Mouse (Mus musculus) layer of hippocampus, adult 9-11 months (tissue): ENCODE data around the gene Gatm.

Experiments
- DNase-seq: peaks from one replicate; pipeline ENCODE4 v3.0.0; 2022

Gene Gatm

DNA sequence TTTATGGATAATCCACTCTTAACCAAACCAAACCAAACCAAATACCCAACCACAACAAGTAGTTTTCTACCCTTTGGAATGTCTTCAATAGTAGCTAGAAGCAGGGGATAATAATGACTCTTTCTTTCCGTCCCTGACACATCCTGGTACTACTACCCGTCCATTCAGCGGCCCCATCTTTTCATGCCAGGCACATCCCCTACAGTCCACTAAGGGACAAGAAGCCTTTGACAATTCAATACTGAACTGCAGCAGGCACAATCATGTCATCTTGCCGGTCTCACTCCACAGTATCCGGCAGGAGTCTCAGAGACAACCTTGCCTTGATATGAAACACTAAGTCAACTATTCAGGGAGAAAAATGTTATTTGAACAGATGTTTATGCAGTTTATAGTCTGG, 5.3 kb downstream of the Gatm start:
- peak; percentile 79 for DNase-seq

DNA sequence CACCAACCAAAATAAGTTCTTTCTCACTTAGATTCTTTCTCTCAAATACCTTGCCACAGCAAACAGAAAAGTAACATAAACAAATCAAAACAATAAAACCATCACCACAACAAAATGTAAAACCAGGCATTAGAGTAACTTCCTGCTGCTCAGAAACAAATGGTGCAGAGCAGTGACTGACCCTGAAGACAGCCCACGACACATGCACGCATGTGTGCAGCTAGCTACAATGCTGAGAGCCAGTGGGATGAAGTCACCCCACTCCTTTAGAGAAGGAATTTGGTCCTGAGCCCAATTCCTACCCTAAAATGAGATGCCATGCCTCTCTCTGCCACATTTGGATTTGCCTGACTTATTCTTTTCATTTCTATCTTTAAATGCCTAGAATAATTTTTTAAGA, 9.7 kb downstream of the Gatm start:
- no peak for DNase-seq

DNA sequence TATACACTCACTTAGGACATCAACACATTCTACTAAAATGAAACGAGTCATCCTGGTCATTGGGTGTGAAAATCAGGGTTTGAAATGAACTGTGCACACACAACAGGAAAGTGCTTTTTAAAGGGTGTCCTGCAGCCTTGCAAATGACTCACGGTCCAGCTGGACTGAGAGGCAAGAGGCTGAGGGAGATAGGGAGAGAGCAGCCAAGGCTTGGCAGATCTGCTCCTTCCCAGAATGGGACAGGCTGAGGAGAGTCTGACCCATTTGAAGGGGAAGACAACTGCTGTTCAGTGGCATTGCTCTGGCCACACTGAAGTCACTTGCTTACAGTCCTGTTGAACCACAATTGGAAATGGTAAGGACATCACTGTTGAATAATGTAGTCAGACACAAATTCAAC, 11.4 kb downstream of the Gatm start:
- DNase-seq, result no peak

DNA sequence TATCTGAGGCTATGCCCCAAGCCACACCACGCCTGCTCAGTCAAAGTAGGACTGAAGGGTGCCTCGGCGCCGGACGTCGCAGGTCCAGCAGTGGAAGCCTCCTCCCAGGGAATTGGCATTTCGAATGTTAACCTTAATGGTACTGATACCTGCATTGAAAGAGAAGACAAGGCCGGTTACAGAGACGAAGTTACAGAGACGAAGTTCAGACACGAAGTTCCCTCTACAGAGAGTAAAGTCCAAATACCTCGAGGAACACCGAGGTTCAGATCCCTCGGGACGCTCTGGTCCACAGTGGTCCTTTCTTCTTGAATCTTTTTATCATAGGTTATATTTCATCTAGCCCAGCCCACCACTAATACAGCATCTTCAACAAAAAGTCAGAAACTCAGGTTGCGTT, 15.6 kb downstream of the Gatm start:
- DNase-seq, result no peak

DNA sequence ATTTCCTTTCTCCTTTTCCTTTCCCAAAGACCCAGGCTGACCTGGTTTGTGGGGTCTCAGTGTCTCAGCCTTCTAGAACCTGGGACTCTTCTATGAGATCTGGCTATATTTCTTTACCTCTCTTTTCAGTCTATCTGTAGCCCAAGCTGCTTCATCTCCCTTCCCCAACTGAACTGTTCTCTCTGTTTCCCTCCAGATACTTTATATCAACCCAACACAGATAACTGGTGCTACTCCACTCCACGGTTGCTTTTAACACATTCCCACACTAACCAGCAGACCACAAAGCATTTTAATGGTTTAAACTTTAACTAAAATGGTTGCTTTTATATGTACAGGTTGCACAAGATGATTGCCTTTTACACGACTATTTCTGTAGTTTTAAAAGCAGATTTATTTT, 19.9 kb downstream of the Gatm start:
- no peak for DNase-seq

DNA sequence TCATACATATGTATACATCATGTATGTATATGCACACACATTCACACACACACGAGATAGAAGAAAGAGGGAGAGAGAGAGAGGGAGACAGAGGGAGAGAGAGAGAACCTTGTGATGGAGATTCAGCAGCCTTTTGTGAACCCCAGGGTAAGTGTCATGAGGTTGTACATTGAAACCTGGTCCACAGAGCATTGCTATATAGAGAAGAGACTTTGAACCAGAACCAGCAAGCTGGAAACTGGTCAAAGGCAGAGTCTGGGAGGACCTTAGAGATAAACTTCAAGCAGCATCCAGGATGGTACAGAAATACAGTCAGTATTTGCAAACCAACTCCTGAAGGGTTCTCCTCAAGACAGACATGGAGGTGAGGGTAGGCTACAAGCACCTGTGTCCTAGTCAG, 20.8 kb downstream of the Gatm start:
- no peak for DNase-seq

DNA sequence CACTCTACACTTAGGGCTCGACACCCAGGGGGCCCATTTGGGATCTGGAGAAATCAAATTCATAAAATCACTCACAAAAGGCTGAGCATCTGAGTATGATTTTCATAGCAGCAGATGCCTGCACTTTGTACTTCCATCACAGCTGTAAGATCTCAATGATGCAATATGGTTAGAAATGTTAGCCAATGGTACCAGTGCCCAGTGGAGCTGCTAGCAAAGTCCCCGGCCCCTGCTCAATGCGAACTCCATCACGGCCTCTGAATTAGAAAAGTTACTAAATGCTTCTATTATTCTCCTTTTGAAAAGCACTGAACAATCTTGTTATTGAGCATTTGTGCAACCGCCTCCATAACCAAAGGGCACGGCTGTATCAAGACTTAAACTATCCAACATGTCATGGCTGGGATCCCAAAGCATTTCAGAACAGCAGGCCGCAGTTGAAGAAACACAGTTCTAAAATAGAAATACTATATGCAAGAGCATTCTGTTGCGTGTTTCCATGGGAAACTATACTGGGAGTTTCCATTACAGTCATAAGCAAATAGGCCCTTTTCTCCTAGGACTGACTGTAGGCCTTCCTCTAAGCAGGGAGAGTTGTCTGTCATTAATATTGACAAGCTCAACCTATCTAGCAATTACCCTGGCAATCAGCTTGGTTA, 23.1 kb downstream of the Gatm start:
- DNase-seq, result peak; percentile 47

DNA sequence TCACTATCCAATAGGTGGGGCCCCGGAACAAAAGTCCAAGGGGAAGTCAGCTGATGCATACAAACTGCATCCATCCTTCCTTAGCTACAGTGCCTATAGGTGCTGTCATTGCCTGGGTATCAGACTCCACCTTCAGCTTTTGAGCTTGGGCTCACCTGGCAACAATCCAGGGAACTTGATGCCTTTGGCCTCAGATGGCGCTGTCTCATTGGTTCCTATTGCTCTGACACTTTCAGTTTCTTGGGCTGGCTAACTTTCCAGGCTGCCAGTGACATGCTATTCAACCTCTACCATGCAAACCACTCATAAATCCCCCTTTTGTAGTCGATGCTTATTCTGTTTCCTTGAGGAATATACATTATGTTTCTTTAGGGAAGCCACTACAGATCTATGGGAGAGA, 24.8 kb downstream of the Gatm start:
- no peak for DNase-seq

DNA sequence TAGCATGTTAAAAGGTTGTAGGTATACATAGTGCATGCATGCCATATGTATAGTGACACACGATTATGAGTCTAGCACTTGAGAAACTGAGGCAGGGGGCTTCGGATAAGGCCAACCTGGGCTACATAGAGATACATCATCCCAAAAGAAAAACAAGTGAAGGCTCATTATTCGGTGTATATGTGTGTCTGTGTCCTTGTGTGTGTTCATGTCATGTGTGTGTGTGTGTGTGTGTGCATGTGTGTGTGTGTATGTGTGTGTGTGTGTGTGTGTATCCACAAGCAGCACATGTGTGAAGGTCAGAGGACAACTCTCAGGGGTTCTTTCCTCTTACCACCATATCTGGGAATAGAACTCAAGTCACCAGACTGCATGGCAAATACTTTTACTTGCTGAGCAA, 28.8 kb downstream of the Gatm start:
- no peak for DNase-seq

DNA sequence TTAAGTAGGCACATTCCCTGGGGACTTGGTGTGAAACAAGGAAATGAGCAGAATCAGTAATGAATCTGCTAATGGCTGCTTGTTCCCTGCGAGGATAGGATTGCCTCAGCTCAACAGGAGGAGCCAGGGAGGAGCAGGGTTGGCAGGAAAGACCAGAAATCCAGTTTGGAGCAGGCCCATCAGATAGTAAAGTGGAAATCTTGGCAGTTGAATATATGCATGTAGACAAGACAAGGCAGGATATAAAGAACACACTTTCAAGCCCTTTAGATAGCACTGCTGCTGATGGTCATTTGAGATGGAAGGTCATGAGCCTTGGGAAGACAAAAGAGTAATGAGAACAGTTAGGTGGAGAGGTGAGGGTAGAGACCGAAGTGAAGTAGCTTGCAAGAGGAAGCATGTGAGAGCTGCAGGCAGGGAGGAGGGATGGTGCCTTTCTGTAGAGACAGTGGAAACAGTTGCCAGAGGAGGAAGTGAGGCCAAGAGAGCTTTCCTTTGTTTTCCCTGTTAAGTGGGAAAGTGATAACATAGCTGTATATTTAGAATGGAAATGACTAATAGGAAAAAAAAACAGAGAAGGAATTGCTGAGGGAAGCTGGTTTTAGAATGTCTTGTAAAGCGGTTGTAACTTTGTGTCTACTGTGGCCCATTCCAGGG, 29.6 kb downstream of the Gatm start:
- DNase-seq, result no peak

DNA sequence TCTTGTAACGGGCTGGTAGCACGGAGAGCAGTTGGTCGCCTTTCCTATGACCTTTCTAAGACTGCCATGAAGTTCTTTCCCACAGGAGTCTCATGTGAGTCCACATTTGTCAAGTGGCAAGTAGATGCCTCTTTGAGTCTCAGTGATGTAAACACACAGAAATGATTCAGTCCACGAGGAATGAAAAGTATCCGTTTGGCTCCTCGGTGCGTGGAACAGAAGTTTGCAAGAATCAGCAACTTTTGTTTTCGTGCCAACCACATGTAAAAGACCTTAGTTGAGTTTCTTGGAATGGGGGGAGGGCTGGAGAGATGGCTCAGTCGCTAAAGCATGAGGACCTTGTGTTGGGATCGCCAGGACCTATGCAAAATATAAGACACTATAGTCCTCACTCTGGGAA, 30.7 kb downstream of the Gatm start:
- no peak for DNase-seq

DNA sequence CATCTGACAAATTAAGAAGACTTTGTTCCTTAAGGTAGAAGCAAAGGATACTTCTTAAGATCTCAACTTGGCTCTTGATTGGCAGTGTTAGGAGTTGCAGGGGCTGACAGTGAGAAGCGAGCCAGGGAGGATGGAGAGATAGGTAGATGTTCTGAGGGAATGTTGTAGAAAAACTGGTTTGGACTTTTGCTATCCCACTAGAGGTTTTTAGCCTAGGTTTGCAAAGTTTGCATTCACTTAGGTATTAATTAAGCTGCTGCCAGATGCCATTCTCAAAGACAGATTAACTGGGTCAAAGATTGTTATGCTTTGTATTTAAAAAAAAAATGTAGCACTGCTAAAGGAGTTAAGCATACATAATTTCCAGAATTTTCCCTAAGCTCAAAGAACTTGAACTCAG, 33.8 kb downstream of the Gatm start:
- no peak for DNase-seq

DNA sequence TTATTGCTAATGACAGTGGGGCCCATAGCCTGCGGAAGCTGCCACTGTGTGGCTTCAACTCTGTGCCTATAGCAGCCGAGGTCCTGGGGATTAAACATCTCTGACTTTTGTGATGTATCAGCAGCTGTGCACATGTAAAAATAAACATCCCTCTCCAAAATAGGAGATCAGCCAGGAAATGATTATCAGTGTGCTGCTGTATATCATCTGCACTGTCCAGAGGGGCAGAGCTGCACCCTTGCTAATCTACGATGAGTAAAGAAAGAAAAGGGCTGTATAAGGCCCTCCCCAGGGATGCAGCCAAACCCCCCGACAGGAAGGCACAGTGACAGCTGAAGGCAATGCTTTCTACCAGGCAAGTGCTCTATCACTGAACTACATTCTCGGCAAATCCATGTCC, 34.8 kb downstream of the Gatm start:
- DNase-seq, result no peak

DNA sequence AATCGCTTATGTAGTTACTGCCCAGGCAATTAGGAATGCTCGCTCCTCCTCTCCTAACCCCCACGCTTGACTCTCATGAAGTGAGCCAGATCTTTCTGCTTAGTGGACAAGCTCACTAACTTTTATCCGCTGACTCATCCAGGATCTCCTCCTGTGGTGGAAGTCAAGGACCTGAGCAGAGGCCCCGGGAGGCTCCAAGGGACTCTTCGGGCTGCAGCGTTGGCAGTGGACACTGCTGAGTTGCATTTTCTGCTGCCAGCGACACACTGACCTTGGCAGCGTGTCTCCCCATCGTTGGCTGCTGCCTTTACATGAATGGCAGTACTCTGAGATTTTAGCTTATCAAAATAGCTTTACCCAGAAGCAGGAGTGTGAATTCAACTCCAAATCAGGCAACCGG, 35.6 kb downstream of the Gatm start:
- no peak for DNase-seq

DNA sequence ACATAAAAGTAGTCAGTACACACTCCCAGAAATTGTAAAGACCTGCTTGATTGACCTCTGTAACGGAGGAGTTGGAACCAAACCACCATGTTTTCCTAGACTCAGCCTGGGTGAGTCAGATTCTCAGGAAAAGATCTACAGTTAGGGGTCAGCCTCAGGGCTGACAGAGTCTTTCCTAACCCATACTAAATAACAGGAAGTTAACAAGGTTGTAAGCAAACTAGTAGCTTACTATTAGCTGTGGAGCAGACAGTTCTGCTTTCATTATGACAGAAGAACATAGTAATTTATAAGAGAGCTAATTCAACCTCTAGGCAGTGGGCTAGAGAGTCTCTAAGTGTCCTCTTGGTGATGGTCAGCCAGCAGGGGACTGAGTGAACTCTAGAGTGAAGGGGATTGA, 38.7 kb downstream of the Gatm start:
- DNase-seq, result no peak

DNA sequence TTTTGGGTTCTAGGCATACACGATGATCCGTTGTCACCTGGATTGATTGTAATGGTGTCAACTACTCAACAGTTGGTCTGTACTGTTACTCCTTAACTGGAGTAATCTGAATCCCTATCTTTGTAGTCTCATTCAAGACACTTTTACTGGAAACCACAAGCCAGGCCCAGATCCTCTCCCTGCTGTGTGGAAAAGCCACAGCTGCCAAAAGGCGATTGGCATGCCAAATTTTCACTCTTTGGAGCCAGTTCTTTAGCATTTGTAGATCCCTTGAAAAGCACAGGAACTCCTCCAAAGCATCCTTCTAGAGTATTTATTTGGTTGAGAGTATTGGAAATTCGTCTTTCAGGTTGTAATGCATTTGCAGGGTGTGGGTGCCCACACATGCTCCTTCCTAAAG, 39.8 kb downstream of the Gatm start:
- DNase-seq, result no peak

DNA sequence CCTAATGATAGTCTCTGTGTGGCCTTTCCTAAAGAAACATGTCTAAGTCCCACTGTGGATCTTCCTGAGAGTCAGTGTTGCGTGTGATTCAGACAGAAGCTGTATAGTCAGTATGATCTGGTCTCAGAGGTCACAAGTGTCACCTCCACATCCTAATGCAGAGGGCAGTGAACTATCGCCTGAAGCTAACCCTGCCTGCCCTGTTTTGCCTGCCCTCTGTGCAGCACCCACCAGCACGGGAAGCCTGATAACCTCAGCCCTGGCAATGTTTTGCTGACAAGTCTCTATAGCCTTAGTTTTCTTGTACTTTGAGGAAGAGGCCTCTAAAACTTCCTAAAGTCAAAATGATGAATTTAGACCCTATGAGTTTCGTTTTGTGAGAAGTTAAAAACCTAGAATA, 40.7 kb downstream of the Gatm start:
- DNase-seq, result no peak

DNA sequence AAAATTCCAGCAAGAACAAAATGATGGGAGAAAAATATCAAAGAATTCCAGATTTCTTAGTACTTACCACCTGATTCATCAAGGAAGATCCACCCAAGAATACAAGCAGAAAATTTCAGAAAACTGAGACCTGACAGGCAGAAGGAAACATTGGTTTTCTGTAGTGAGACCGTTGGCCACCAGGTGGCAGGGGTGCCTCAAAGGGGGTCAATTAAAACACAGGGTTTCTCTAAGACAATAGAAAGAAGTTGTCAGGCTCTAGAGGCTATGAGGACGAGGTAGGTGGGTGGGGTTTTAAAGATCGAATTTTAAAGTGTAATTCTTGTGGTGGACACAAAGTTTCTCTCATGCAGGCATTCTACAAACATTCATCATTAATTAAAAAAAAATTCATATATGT, 41.7 kb downstream of the Gatm start:
- DNase-seq, result no peak

DNA sequence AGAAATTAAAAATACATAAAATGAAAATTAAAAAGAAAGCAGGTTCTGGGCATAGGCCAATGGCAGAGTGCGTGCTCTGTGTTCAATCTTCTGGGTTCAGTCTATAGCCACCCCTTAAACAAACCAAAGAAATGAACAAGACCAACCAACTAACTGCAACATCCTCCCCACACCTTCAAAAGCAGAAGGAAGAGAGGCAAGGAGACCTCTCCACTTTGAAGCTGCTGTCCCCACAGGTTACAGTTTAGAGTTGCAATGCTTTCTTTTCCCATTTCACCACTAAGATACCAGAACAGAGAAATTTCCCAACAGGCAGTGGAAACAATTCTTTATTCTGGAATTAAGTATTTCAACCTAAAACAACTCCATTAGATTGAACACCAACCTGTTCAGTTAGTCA, 48.9 kb downstream of the Gatm start:
- DNase-seq, result no peak

DNA sequence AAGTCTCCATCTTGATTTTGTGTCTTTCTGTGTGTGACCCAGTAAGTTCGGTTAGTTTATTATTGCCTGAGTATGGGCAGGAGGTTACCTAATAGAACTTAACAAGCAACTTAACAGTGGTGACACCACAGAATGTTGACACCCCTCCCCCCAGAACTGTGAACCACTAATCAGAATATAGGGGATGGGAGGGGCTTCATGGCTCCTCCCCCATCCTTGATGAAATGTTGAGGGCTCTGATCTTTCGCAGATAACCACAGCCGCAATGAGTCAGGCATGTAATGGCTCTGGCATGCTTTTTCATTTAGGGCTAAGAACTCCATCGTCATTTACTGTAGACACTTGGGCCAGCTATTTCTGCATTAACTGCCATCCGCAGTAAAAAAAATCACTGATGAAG, 49.9 kb downstream of the Gatm start:
- no peak for DNase-seq

DNA sequence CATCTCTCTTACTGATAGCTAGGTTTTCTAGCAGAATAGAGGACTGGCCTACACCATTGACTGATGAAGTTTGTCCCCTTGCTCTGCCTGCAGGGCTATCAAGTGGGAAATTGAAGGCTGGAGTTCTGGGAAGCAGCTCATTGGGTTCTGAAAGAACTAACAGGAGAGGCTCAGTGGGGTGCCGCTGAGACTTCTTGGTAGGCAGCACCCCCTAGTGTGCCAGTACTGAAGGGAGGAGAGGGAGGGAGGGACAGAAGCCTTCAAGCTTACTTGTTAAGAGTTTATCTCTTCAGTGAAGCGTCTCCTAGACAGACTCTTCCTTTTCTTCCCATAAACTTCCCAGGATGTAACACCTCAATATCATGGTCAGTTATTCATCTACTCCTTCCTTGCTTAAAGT, 52.8 kb downstream of the Gatm start:
- peak; percentile 45 for DNase-seq
